Mouse (Mus musculus): ENCODE data around the gene Irs1. TPM values are rescaled to one million over a fixed set of nuclear protein-coding genes. Genes with fewer than 3 reads are reported as not detected.

Irs1 gene
- total RNA-seq, 4 experiments from 2014 or later = 14.8 to 34.3 (median 24.0) TPM

DNA sequence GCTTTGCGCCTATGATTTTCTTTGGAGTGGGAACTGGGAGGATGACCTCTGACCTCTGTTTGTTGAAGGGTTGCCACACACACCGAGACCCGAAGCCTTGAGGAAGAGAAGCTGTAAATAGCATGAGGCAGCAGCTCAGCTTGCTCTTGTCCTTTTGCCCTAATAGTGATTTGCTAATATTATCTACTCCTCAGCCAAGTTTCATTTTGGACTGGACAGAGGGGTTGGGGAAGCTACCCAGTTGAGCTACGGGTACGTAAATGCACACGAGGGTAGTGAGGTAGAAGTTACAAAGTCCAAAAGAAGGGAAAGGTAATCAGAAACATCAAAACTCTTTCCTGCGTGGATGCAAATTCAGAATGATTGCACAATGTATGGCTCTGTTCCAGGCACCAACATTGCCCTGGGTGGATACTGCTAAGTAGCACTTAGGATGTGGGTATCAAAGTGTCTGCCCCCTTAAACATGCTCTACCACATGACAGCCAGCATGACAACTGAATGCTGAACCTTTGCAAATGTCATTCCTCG is 107.2 kb downstream of the Irs1 start:
- no peak for DNase-seq (ENCODE audit: low spot score)

Other genes with a start within 250 kb of the Irs1 start
- not detected for gene Gm9747, start 58.3 kb downstream of the Irs1 start, total RNA-seq (2022)
- gene Rhbdd1, start 25.0 kb upstream of the Irs1 start, total RNA-seq (2022) = 10 to 100 TPM in 3 of 4 experiments, 1 to 10 TPM in 1; 10.0 to 11.3 (median 10.6) TPM

All from heart, adult 8-10 months (tissue).